Mouse (Mus musculus) MEL (cell line): ENCODE results near the gene Tedc1. TPM values are rescaled to one million over a fixed set of nuclear protein-coding genes. Genes with fewer than 3 reads are reported as not detected.

Experiments used
- DNase-seq: peaks from one replicate; pipeline ENCODE4 v3.0.0; 2011; ENCODE audit warnings: low read depth, low spot score
- H3K27ac ChIP-seq: 2 replicates; pipeline ENCODE4 v1.5.1; 2012; ENCODE audit warnings: low read depth, mild to moderate bottlenecking, control low read depth, low read length, moderate library complexity; ENCODE audit not compliant: control insufficient read depth
- H3K27me3 ChIP-seq, 2 experiments: fragments of 150-350 bp in 1 of 2; sonication (generic) in 1 of 2; 2 replicates each; pipeline ENCODE4 v1.6.1; 2012; ENCODE audit warnings: low read length in 2 of 2, mild to moderate bottlenecking in 2 of 2, improper control_type of control experiment in 1 of 2, moderate library complexity in 1 of 2; ENCODE audit not compliant: insufficient read depth in 2 of 2, control insufficient read depth in 1 of 2
- H3K36me3 ChIP-seq, 2 experiments: 2 replicates each; pipeline ENCODE4 v1.6.1; 2012 to 2014; ENCODE audit warnings: low read length in 2 of 2, improper control_type of control experiment in 1 of 2, inconsistent platforms in 1 of 2, mild to moderate bottlenecking in 1 of 2; ENCODE audit not compliant: insufficient read depth in 2 of 2, control insufficient read depth in 1 of 2
- H3K4me1 ChIP-seq, 2 experiments: fragments of 150-350 bp in 1 of 2; sonication (generic) in 1 of 2; 2 replicates each; pipeline ENCODE4 v1.6.1; 2012; ENCODE audit warnings: low read length in 2 of 2, improper control_type of control experiment in 1 of 2, mild to moderate bottlenecking in 1 of 2; ENCODE audit not compliant: insufficient read depth in 2 of 2, control insufficient read depth in 1 of 2
- H3K4me3 ChIP-seq, 2 experiments: fragments of 150-350 bp in 1 of 2; sonication (generic) in 1 of 2; 2 replicates each; pipeline ENCODE4 v1.5.1; 2012; ENCODE audit warnings: low read depth in 2 of 2, low read length in 2 of 2, mild to moderate bottlenecking in 2 of 2, moderate library complexity in 2 of 2, control low read depth in 1 of 2, improper control_type of control experiment in 1 of 2; ENCODE audit not compliant: control insufficient read depth in 1 of 2, insufficient read depth in 1 of 2
- H3K79me2 ChIP-seq: 2 replicates; pipeline ENCODE4 v1.6.1; 2012; ENCODE audit warnings: mild to moderate bottlenecking, low read length, moderate library complexity; ENCODE audit not compliant: control insufficient read depth, poor library complexity, insufficient read depth
- H3K9ac ChIP-seq: 2 replicates; pipeline ENCODE4 v1.6.1; 2012; ENCODE audit warnings: low read depth, mild to moderate bottlenecking, control low read depth, low read length, moderate library complexity; ENCODE audit not compliant: control insufficient read depth, poor library complexity, severe bottlenecking
- H3K9me3 ChIP-seq: fragments of 150-350 bp; sonication (generic); replicated peaks from 2 replicates; pipeline ENCODE4 v1.6.1; 2012; ENCODE audit warnings: mild to moderate bottlenecking, low read length, improper control_type of control experiment, moderate library complexity; ENCODE audit not compliant: insufficient read depth
- BHLHE40 ChIP-seq: IDR thresholded peaks from 2 replicates; pipeline ENCODE4 v1.6.1; 2012; ENCODE audit warnings: low read depth, mild to moderate bottlenecking, inconsistent platforms, low read length, improper control_type of control experiment, borderline replicate concordance
- CHD1 ChIP-seq: IDR thresholded peaks from 2 replicates; pipeline ENCODE4 v1.6.1; 2012; ENCODE audit warnings: low read depth, mild to moderate bottlenecking, inconsistent platforms, low read length, improper control_type of control experiment
- CHD2 ChIP-seq: IDR thresholded peaks from 2 replicates; pipeline ENCODE4 v1.6.1; 2011; ENCODE audit warnings: low read length, improper control_type of control experiment
- ELF1 ChIP-seq: IDR thresholded peaks from 2 replicates; pipeline ENCODE4 v1.6.1; 2014; ENCODE audit warnings: low read depth, mild to moderate bottlenecking, inconsistent platforms, low read length, improper control_type of control experiment, moderate library complexity
- GABPA ChIP-seq: IDR thresholded peaks from 2 replicates; pipeline ENCODE4 v1.6.1; 2012; ENCODE audit warnings: low read depth, mild to moderate bottlenecking, inconsistent platforms, low read length, improper control_type of control experiment, moderate library complexity
- GATA1 ChIP-seq: IDR thresholded peaks from 2 replicates; pipeline ENCODE4 v1.6.1; 2011; ENCODE audit warnings: low read depth, low read length, improper control_type of control experiment
- HCFC1 ChIP-seq: IDR thresholded peaks from 2 replicates; pipeline ENCODE4 v1.6.1; 2012; ENCODE audit warnings: low read depth, mild to moderate bottlenecking, inconsistent platforms, low read length, improper control_type of control experiment, moderate library complexity
- MAX ChIP-seq: IDR thresholded peaks from 2 replicates; pipeline ENCODE4 v1.6.1; 2011; ENCODE audit warnings: low read length, improper control_type of control experiment
- POLR2AphosphoS2 ChIP-seq: IDR thresholded peaks from 2 replicates; pipeline ENCODE4 v1.6.1; 2011; ENCODE audit warnings: low read length, improper control_type of control experiment
- POLR2AphosphoS5 ChIP-seq: IDR thresholded peaks from 2 replicates; pipeline ENCODE4 v1.6.1; 2012; ENCODE audit warnings: low read depth, borderline replicate concordance, mild to moderate bottlenecking, inconsistent platforms, low read length, moderate library complexity, mixed read lengths
- RAD21 ChIP-seq: IDR thresholded peaks from 2 replicates; pipeline ENCODE4 v1.6.1; 2011; ENCODE audit warnings: mild to moderate bottlenecking, low read depth, low read length, improper control_type of control experiment
- RCOR1 ChIP-seq: IDR thresholded peaks from 2 replicates; pipeline ENCODE4 v1.6.1; 2012; ENCODE audit warnings: low read depth, mild to moderate bottlenecking, inconsistent platforms, low read length, improper control_type of control experiment
- SMC3 ChIP-seq: IDR thresholded peaks from 2 replicates; pipeline ENCODE4 v1.6.1; 2011; ENCODE audit warnings: low read depth, low read length, improper control_type of control experiment
- TAL1 ChIP-seq: IDR thresholded peaks from 2 replicates; pipeline ENCODE4 v1.6.1; 2012; ENCODE audit warnings: mild to moderate bottlenecking, inconsistent platforms, low read length, moderate library complexity, mixed read lengths
- TBP ChIP-seq: IDR thresholded peaks from 2 replicates; pipeline ENCODE4 v1.8.0; 2011; ENCODE audit warnings: low read depth, low read length, improper control_type of control experiment
- USF2 ChIP-seq, 2 experiments: IDR thresholded peaks; 2 replicates each; pipeline ENCODE4 v1.6.1; 2011 to 2012; ENCODE audit warnings: improper control_type of control experiment in 2 of 2, low read length in 2 of 2, borderline replicate concordance in 1 of 2, inconsistent platforms in 1 of 2, low read depth in 1 of 2, mild to moderate bottlenecking in 1 of 2; ENCODE audit not compliant: insufficient read depth in 1 of 2
- ZNF384 ChIP-seq: IDR thresholded peaks from 2 replicates; pipeline ENCODE4 v1.6.1; 2012; ENCODE audit warnings: low read depth, mild to moderate bottlenecking, inconsistent platforms, low read length, improper control_type of control experiment
- polyA plus RNA-seq, 2 experiments: library from polyadenylated mRNA; stranded (reverse) in 1 of 2; unstranded in 1 of 2; fragments of >175 nt in 1 of 2; fragments of >200 nt in 1 of 2; gene quantifications; 2 replicates each; pipeline versions ENCODE4 v1.2.1 to v1.2.4; 2012; ENCODE audit warnings: low replicate concordance in 2 of 2, low read depth in 1 of 2; ENCODE audit not compliant: insufficient read length in 2 of 2, insufficient read depth in 1 of 2, missing spikeins in 1 of 2
- total RNA-seq: library from RNA; depleted of rRNA; stranded (reverse); fragments of 300-350 nt; gene quantifications from 2 replicates; pipeline ENCODE4 v1.2.3, GENCODE M21; 2012

Gene Tedc1
- total and polyA plus RNA-seq, 3 experiments, result 50.7 to 74.7 TPM; not detected in 1

GRCm38 (mm10) chr12:113157002-113157401, 781 bp downstream of the Tedc1 start:
- Histone ChIP-seq H3K79me2 (peaks cover 10% of the 10 kb centered on the region), H3K9ac (peak overlapping the region; percentile 73), H3K27ac (no peak overlapping the region; the same call in 1 of the 2 replicates), H3K27me3 (no peaks in the 10 kb centered on the region), H3K4me1 (peaks cover 6 to 21% of the 10 kb centered on the region in 2 experiments), H3K4me3 (peak overlapping the region; percentile 47 to 70), H3K36me3 (peaks cover 0 to 8% of the 10 kb centered on the region in 2 experiments; a peak in 2 of 4 replicates), H3K9me3 (no peaks in the 10 kb centered on the region)
- no peak for DNase-seq
- TF ChIP-seq POLR2AphosphoS5, result no peak

- Histone ChIP-seq H3K9ac (no peak overlapping the region), H3K4me3 (no peak overlapping the region)
- TF ChIP-seq CHD1 (no peak), GABPA (no peak), BHLHE40 (no peak), RCOR1 (no peak), TAL1 (no peak), USF2 (IDR thresholded peaks at IDR 0.05; ENCODE audit: borderline replicate concordance in 1 of 2, insufficient read depth in 1 of 2, low read depth in 1 of 2, low read length in 2 of 2) (no peak), SMC3 (no peak), ZNF384 (no peak), GATA1 (no peak), CHD2 (no peak), ELF1 (no peak), RAD21 (no peak), TBP (no peak), MAX (no peak), HCFC1 (no peak), POLR2AphosphoS5 (no peak), POLR2AphosphoS2 (no peak)
- TF ChIP-seq, all 39 proteins: peak for 0
Observed at GRCm38 (mm10) chr12:113157521-113157920, 1.3 kb downstream of the Tedc1 start.

More at GRCm38 (mm10) chr12:113157521-113157920, 1.3 kb downstream of the Tedc1 start:
- Histone ChIP-seq H3K79me2 (peaks cover 10% of the 10 kb centered on the region), H3K27ac (no peak overlapping the region), H3K9me3 (no peaks in the 10 kb centered on the region), H3K36me3 (peaks cover 0 to 8% of the 10 kb centered on the region in 2 experiments; a peak in 2 of 4 replicates), H3K27me3 (no peaks in the 10 kb centered on the region), H3K4me1 (peaks cover 6 to 20% of the 10 kb centered on the region in 2 experiments)
- DNase-seq, result no peak
